Mouse (Mus musculus) ES-E14 (cell line): ENCODE measurements at regions not wholly inside any gene's neighbourhood (a gene's known extent, or its start where the extent isn't known, plus 50 kb on each side); places are given as distances from the start of the nearest gene placed in this dataset.

Experiments used
- MAFK ChIP-seq: IDR thresholded peaks from 2 replicates; pipeline ENCODE4 v1.6.1; 2014; ENCODE audit warnings: mild to moderate bottlenecking, low read depth, low read length, inconsistent platforms; ENCODE audit not compliant: insufficient read depth
- ZC3H11A ChIP-seq: IDR thresholded peaks from 2 replicates; pipeline ENCODE4 v1.6.1; 2012; ENCODE audit warnings: low read depth, mild to moderate bottlenecking, inconsistent platforms, low read length, borderline replicate concordance

- TF ChIP-seq MAFK = no peak
- no peak for TF ChIP-seq ZC3H11A
Observed at GRCm38 (mm10) chr8:26655897-26656296, 321.2 kb upstream of the Zfp703 start.
